Mouse (Mus musculus) megakaryocyte, embryonic 14.5 days (primary cell): ENCODE measurements around the gene Afdn. TPM values are rescaled to one million over a fixed set of nuclear protein-coding genes. Genes with fewer than 3 reads are reported as not detected.
"Not testable (repeated sequence)": the region's sequence is repeated elsewhere in the genome, so short reads cannot be mapped to it uniquely, and the experiment has no call there.

Experiments used
- H3K27me3 ChIP-seq: replicated peaks from 2 replicates; pipeline ENCODE3; 2012; ENCODE audit warnings: inconsistent platforms
- H3K36me3 ChIP-seq: replicated peaks from 2 replicates; pipeline ENCODE3; 2012; ENCODE audit warnings: low read length, inconsistent platforms, mixed read lengths
- H3K4me1 ChIP-seq: 2 replicates; pipeline ENCODE4 v1.6.1; 2012; ENCODE audit warnings: inconsistent platforms
- H3K4me3 ChIP-seq: replicated peaks from 2 replicates; pipeline ENCODE3; 2012; ENCODE audit warnings: moderate library complexity, mild to moderate bottlenecking, inconsistent platforms
- H3K9me3 ChIP-seq: 2 replicates; pipeline ENCODE4 v1.6.1; 2012; ENCODE audit warnings: inconsistent platforms
- FLI1 ChIP-seq: IDR thresholded peaks from 2 replicates; pipeline ENCODE4 v1.6.1; 2012; ENCODE audit warnings: low read length, inconsistent platforms, mixed read lengths
- GATA1 ChIP-seq: IDR thresholded peaks from 3 replicates; pipeline ENCODE4 v1.6.1; 2012; ENCODE audit warnings: mixed read lengths, low read length, inconsistent platforms, borderline replicate concordance
- polyA plus RNA-seq: library from polyadenylated mRNA; stranded (reverse); fragments of >175 nt; gene quantifications from 2 replicates; pipeline ENCODE4 v1.2.3, GENCODE M21; 2012; ENCODE audit warnings: low replicate concordance; ENCODE audit not compliant: insufficient read depth

The Afdn gene
- polyA plus RNA-seq, 1 experiment, result 10.6 TPM

- no peak overlapping the region for H3K4me3 ChIP-seq
- H3K9me3 ChIP-seq, result no peaks in the 10 kb centered on the region; the same call in 1 of the 2 replicates
- H3K36me3 ChIP-seq, result no peaks in the 10 kb centered on the region
- H3K27me3 ChIP-seq, result no peaks in the 10 kb centered on the region
- TF ChIP-seq FLI1 (no peak), GATA1 (no peak)
- no peaks in the 10 kb centered on the region for H3K4me1 ChIP-seq
These were observed 89.8 kb downstream of the Afdn start for GRCm38 (mm10) chr17:13850175-13850574.

GRCm38 (mm10) chr17:13853883-13854282 lies 93.5 kb downstream of the Afdn start:
- not testable (repeated sequence) for H3K4me3 ChIP-seq, H3K36me3 ChIP-seq, H3K27me3 ChIP-seq, H3K4me1 ChIP-seq, H3K9me3 ChIP-seq

GRCm38 (mm10) chr17:13855396-13855795 lies 95.1 kb downstream of the Afdn start:
- no peaks in the 10 kb centered on the region for H3K27me3 ChIP-seq
- no peaks in the 10 kb centered on the region for H3K36me3 ChIP-seq
- no peaks in the 10 kb centered on the region for H3K4me1 ChIP-seq
- TF ChIP-seq FLI1 (no peak), GATA1 (no peak)
- no peaks in the 10 kb centered on the region; the same call in 1 of the 2 replicates for H3K9me3 ChIP-seq
- H3K4me3 ChIP-seq, result no peak overlapping the region

- TF ChIP-seq FLI1, result no peak
- no peak for TF ChIP-seq GATA1
- Histone ChIP-seq H3K36me3 (no peaks in the 10 kb centered on the region), H3K9me3 (no peaks in the 10 kb centered on the region; the same call in 1 of the 2 replicates), H3K4me1 (no peaks in the 10 kb centered on the region), H3K27me3 (no peaks in the 10 kb centered on the region), H3K4me3 (no peak overlapping the region)
These were observed 96.2 kb downstream of the Afdn start for GRCm38 (mm10) chr17:13856429-13857090.

- TF ChIP-seq FLI1 (no peak), GATA1 (no peak)
- Histone ChIP-seq H3K9me3 (no peaks in the 10 kb centered on the region), H3K27me3 (no peaks in the 10 kb centered on the region), H3K36me3 (no peaks in the 10 kb centered on the region), H3K4me3 (no peak overlapping the region), H3K4me1 (no peaks in the 10 kb centered on the region)
These were observed 105.0 kb downstream of the Afdn start for GRCm38 (mm10) chr17:13865340-13865739.

DNA sequence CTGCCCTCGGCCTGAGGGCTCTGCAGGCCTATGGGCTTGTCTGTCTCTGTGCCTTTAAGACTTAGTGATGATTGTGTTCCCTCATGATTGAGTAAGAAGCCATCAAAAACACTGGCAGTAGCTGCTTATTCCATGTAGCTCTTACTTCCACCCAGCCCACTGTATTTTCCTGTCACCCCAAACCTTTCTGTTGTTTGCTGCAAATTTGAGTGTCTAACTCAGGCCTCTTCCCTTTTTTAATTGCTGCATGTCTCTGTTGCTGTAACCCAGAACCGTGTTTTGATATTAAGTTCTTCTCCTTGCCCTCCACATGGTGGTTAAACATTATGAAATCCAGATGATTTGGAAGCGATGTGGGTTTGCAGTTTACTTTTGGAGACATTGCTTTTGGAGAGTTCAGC lies 106.6 kb downstream of the Afdn start:
- H3K27me3 ChIP-seq, result no peaks in the 10 kb centered on the region
- no peak overlapping the region for H3K4me3 ChIP-seq
- H3K4me1 ChIP-seq, result no peaks in the 10 kb centered on the region
- TF ChIP-seq GATA1, result no peak
- TF ChIP-seq FLI1, result no peak
- no peaks in the 10 kb centered on the region for H3K36me3 ChIP-seq
- H3K9me3 ChIP-seq, result no peaks in the 10 kb centered on the region

GRCm38 (mm10) chr17:13867475-13867874 lies 107.1 kb downstream of the Afdn start:
- H3K4me3 ChIP-seq, result no peak overlapping the region
- H3K36me3 ChIP-seq, result no peaks in the 10 kb centered on the region
- no peak for TF ChIP-seq GATA1
- no peak for TF ChIP-seq FLI1
- H3K27me3 ChIP-seq, result no peaks in the 10 kb centered on the region
- H3K9me3 ChIP-seq, result no peaks in the 10 kb centered on the region
- no peaks in the 10 kb centered on the region for H3K4me1 ChIP-seq

- Histone ChIP-seq H3K36me3 (no peaks in the 10 kb centered on the region), H3K9me3 (no peaks in the 10 kb centered on the region), H3K27me3 (no peaks in the 10 kb centered on the region), H3K4me3 (no peak overlapping the region), H3K4me1 (no peaks in the 10 kb centered on the region)
- no peak for TF ChIP-seq FLI1
- TF ChIP-seq GATA1, result no peak
These were observed 109.9 kb downstream of the Afdn start for GRCm38 (mm10) chr17:13870236-13870635.

DNA sequence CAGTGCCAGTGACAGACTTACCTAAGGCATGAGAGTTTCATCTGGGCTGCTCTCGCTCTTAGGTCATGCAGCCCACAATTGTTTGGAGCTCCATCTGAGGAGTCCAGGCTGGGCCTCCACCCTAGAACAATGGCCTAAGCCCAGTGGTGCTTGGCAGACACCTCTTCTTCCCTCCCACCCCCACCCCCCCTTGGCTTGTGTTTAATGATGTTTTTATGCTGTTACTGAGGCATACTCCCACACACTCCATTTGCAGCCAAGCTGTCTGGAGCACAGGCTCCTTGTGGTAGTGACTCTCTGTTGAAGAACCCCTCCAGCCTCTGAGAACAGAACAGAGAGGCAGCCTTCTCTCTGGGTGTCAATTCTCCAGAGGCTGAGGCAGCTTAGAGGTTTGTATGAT lies 113.9 kb downstream of the Afdn start:
- no peaks in the 10 kb centered on the region for H3K9me3 ChIP-seq
- no peaks in the 10 kb centered on the region for H3K36me3 ChIP-seq
- TF ChIP-seq FLI1 (no peak), GATA1 (no peak)
- H3K4me1 ChIP-seq, result no peaks in the 10 kb centered on the region
- no peaks in the 10 kb centered on the region for H3K27me3 ChIP-seq
- H3K4me3 ChIP-seq, result no peak overlapping the region

- H3K27me3 ChIP-seq, result no peaks in the 10 kb centered on the region
- H3K9me3 ChIP-seq, result no peaks in the 10 kb centered on the region
- no peak for TF ChIP-seq GATA1
- TF ChIP-seq FLI1, result no peak
- no peak overlapping the region for H3K4me3 ChIP-seq
- no peaks in the 10 kb centered on the region for H3K4me1 ChIP-seq
- no peaks in the 10 kb centered on the region for H3K36me3 ChIP-seq
These were observed 117.1 kb downstream of the Afdn start for GRCm38 (mm10) chr17:13877460-13877859.

DNA sequence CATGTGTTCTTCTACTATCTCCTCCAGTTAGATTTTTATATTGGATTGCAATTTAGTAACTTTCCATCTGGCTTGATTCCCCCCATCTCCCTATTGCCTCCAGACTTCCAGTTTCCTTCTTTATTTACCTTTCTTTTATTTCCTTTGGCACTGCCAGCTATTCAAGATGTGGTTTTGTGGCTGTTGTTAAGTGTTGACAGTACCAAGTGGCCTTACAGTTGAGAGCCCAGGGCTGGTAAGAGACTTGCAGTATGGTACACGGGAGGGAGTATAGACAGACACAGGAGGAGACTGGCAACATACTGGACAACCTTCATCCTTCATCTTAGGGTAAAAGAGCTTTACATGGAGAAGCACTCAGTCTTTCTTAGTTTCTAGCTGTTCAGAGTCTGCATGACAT lies 119.4 kb downstream of the Afdn start:
- H3K9me3 ChIP-seq, result no peaks in the 10 kb centered on the region
- H3K4me3 ChIP-seq, result no peak overlapping the region
- H3K27me3 ChIP-seq, result no peaks in the 10 kb centered on the region
- no peaks in the 10 kb centered on the region for H3K36me3 ChIP-seq
- no peak for TF ChIP-seq FLI1
- no peak for TF ChIP-seq GATA1
- H3K4me1 ChIP-seq, result no peaks in the 10 kb centered on the region
